Mouse (Mus musculus) kidney, embryonic 14.5 days (tissue): ENCODE measurements at regions not wholly inside any gene's neighbourhood (a gene's known extent, or its start where the extent isn't known, plus 50 kb on each side); places are given as distances from the start of the nearest gene placed in this dataset.

ENCODE experiments used
- ATAC-seq: fragments of 200-750 bp; cut with Nextera tagmentation; 2 replicates; pipeline ENCODE4 v1.8.0; 2017; ENCODE audit warnings: moderate number of reproducible peaks, mild to moderate bottlenecking, moderate TSS enrichment, moderate library complexity; ENCODE audit not compliant: low FRiP score, low TSS enrichment
- H3K27ac ChIP-seq: fragments of 300-500 bp; sonication (generic); 2 replicates; pipeline ENCODE4 v1.5.1; 2014; ENCODE audit warnings: low read depth, mild to moderate bottlenecking, low read length, moderate library complexity, mixed read lengths
- H3K27me3 ChIP-seq: fragments of 300-500 bp; sonication (generic); 2 replicates; pipeline ENCODE4 v1.6.1; 2014; ENCODE audit warnings: mild to moderate bottlenecking, low read length; ENCODE audit not compliant: control insufficient read depth, insufficient read depth
- H3K36me3 ChIP-seq: fragments of 300-500 bp; sonication (generic); 2 replicates; pipeline ENCODE4 v1.6.1; 2014; ENCODE audit warnings: low read length, mixed read lengths; ENCODE audit not compliant: control insufficient read depth, insufficient read depth
- H3K4me1 ChIP-seq: fragments of 300-500 bp; sonication (generic); 2 replicates; pipeline ENCODE4 v1.6.1; 2014; ENCODE audit warnings: low read length, mixed read lengths; ENCODE audit not compliant: control insufficient read depth, insufficient read depth
- H3K4me2 ChIP-seq: fragments of 300-500 bp; sonication (generic); replicated peaks from 2 replicates; pipeline ENCODE4 v1.6.1; 2014; ENCODE audit warnings: low read depth, mild to moderate bottlenecking, low read length
- H3K4me3 ChIP-seq: fragments of 300-500 bp; sonication (generic); 2 replicates; pipeline ENCODE4 v1.5.1; 2014; ENCODE audit warnings: mild to moderate bottlenecking, low read length
- H3K9ac ChIP-seq: fragments of 300-500 bp; sonication (generic); 2 replicates; pipeline ENCODE4 v1.6.1; 2014; ENCODE audit warnings: low read depth, mild to moderate bottlenecking, low read length, moderate library complexity
- H3K9me3 ChIP-seq: fragments of 300-500 bp; sonication (generic); 2 replicates; pipeline ENCODE4 v1.6.1; 2016; ENCODE audit warnings: low read length; ENCODE audit not compliant: control insufficient read depth
- WGBS: fragments of 180-500 bp; shearing (Covaris S2); extraction: QIAGEN DNeasy Blood & Tissue Kit; methylation state at CpG from one replicate; pipeline ENCODE4 v1.1.7; 2014; 5-methylcytosine and 5-hydroxymethylcytosine counted together

DNA sequence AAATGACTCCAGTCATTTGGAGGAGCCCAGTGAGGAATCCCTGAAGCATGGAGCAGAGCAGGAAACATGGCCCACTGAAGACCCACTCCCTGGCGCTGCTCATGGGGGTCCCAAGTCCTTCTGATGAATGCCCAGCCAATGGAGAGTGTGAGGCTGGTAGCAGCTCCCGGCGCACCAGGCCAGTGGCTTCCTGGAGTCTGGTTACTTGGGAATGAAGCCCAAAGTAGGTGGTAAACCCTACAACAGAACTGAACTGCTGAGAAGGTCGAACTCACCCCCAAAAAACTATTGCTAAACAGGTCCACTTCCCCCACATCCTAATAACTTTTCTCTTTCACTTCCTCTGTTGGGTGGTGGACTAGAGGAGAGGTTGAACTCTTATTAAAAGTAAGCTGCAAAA, 183.3 kb upstream of the Pde3a start:
- WGBS = 86% methylated on average over 4 of the region's 4 CpGs
- no peaks in the 10 kb centered on the region for H3K4me1 ChIP-seq
- no peaks in the 10 kb centered on the region for H3K27me3 ChIP-seq

GRCm38 (mm10) chr6:141068861-141069467, 180.1 kb upstream of the Pde3a start:
- 82% methylated on average over 6 of the region's 6 CpGs for WGBS
- Histone ChIP-seq H3K4me1 (no peaks in the 10 kb centered on the region), H3K36me3 (no peaks in the 10 kb centered on the region)

More for the DNA sequence above, 183.3 kb upstream of the Pde3a start:
- Histone ChIP-seq H3K27ac (no peak overlapping the region), H3K9ac (no peak overlapping the region), H3K9me3 (no peaks in the 10 kb centered on the region), H3K4me3 (no peak overlapping the region), H3K36me3 (no peaks in the 10 kb centered on the region), H3K4me2 (no peak overlapping the region)
- no peak for ATAC-seq

DNA sequence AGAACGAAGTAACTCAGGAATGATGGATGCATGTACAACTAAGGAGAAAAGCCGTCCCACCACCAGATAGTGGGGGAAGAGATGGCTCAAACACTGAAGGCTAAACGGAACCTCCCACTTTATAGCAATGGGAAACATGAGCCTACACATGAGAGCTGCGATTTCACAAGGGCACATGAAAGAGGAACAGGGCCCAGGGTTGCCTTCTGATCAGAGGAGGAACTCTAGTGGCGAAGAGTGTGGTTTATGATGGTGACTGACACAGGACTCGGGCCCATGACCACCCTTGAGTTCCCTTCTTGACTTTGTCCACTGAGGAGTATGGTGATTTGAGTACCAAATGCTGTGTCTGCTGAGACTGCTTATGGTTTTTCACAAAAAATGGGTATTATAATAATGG, 179.2 kb upstream of the Pde3a start:
- 86% methylated on average over 6 of the region's 6 CpGs for WGBS
- H3K9ac ChIP-seq = no peak overlapping the region

More at GRCm38 (mm10) chr6:141068861-141069467, 180.1 kb upstream of the Pde3a start:
- Histone ChIP-seq H3K4me2 (no peak overlapping the region), H3K9me3 (no peaks in the 10 kb centered on the region), H3K27ac (no peak overlapping the region), H3K27me3 (no peaks in the 10 kb centered on the region), H3K4me3 (no peak overlapping the region), H3K9ac (no peak overlapping the region)
- ATAC-seq = no peak

DNA sequence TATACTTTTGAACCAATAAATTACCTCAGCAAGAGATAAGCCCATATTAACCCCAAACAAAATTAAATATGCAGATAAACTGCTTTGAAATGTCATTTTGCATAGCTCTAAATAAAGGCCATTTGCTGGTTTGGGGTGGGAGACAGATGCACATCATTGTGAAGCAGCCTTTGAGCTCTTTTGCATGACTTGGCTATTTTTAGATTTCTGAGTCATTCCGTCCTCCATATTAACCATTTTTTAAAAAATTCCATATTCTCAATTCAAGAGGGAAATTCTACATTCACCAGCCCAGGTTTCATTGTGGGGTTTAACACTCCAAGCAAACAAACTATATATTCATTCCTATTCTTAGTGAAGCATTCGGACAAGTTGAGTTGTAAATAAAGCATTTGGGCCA, 177.6 kb upstream of the Pde3a start:
- Histone ChIP-seq H3K4me2 (no peak overlapping the region), H3K36me3 (no peaks in the 10 kb centered on the region), H3K9me3 (no peaks in the 10 kb centered on the region), H3K9ac (no peak overlapping the region), H3K27me3 (no peaks in the 10 kb centered on the region), H3K27ac (no peak overlapping the region), H3K4me3 (no peak overlapping the region), H3K4me1 (no peaks in the 10 kb centered on the region)
- no peak for ATAC-seq
- 86% methylated on average over 2 of the region's 2 CpGs for WGBS

More for the DNA sequence above, 179.2 kb upstream of the Pde3a start:
- Histone ChIP-seq H3K27ac (no peak overlapping the region), H3K4me3 (no peak overlapping the region), H3K9me3 (no peaks in the 10 kb centered on the region), H3K4me2 (no peak overlapping the region), H3K36me3 (no peaks in the 10 kb centered on the region), H3K27me3 (no peaks in the 10 kb centered on the region), H3K4me1 (no peaks in the 10 kb centered on the region)
- ATAC-seq = no peak

DNA sequence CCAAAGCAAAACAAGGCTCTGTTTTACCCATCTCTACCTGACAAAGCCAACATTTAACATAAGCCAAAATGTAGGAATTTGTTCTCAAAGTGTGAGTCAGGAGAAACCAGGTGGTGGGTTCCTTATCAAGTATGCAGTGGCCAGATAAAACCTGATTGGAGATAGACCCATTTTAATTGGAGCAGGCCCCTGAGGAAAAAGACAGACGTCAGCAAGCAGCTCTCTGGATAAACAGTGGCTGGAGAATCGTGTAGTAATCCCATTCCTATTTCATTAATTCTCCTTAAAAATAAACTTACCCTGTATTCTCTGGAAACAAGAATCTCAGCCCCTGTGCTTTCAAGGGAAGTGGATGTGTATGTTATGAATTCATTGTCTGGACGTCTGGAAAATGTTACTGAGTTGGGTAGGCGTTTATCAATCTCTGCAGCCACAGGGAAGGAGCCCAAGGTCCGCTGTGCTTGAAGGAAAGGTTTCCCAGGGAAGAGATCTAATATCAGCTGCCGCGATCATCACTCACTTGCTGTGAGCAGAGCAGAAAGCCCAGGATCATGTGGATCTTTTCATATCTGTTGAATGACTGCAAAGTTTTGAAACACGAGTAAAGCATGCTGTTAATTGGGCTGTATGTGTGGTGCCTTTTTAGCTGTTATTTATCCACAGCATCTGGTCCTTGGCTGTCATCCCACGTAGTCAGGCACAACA, 157.8 kb upstream of the Pde3a start:
- H3K27ac ChIP-seq = no peak overlapping the region
- no peaks in the 10 kb centered on the region for H3K9me3 ChIP-seq
- H3K4me3 ChIP-seq = no peak overlapping the region
- no peak overlapping the region for H3K9ac ChIP-seq
- H3K4me1 ChIP-seq = no peaks in the 10 kb centered on the region
- H3K27me3 ChIP-seq = no peaks in the 10 kb centered on the region
- H3K36me3 ChIP-seq = no peaks in the 10 kb centered on the region
- ATAC-seq = no peak
- H3K4me2 ChIP-seq = no peak overlapping the region
- 51% methylated on average over 9 of the region's 9 CpGs for WGBS

DNA sequence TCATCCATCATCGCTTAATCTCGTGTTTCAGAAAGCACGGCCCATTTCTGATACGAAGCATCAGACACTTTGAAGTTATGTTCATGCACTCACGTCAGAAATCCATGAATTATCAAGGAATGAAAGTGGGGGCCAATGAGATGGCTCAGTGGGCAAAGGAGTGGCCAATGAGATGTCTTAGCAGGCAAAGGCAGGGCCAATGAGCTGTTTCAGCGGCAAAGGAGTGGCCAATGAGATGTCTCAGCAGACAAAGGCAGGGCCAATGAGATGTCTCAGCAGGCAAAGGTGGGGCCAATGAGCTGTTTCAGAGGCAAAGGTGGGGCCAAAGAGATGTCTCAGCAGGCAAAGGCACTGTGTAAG, 157.3 kb upstream of the Pde3a start:
- ATAC-seq = peak; percentile 46; the same call in 1 of the 2 replicates
- 69% methylated on average over 6 of the region's 6 CpGs for WGBS
- H3K9ac ChIP-seq = no peak overlapping the region
- H3K9me3 ChIP-seq = no peaks in the 10 kb centered on the region
- no peaks in the 10 kb centered on the region for H3K4me1 ChIP-seq
- no peaks in the 10 kb centered on the region for H3K36me3 ChIP-seq
- no peak overlapping the region for H3K4me3 ChIP-seq
- no peaks in the 10 kb centered on the region for H3K27me3 ChIP-seq
- H3K27ac ChIP-seq = no peak overlapping the region
- no peak overlapping the region for H3K4me2 ChIP-seq

DNA sequence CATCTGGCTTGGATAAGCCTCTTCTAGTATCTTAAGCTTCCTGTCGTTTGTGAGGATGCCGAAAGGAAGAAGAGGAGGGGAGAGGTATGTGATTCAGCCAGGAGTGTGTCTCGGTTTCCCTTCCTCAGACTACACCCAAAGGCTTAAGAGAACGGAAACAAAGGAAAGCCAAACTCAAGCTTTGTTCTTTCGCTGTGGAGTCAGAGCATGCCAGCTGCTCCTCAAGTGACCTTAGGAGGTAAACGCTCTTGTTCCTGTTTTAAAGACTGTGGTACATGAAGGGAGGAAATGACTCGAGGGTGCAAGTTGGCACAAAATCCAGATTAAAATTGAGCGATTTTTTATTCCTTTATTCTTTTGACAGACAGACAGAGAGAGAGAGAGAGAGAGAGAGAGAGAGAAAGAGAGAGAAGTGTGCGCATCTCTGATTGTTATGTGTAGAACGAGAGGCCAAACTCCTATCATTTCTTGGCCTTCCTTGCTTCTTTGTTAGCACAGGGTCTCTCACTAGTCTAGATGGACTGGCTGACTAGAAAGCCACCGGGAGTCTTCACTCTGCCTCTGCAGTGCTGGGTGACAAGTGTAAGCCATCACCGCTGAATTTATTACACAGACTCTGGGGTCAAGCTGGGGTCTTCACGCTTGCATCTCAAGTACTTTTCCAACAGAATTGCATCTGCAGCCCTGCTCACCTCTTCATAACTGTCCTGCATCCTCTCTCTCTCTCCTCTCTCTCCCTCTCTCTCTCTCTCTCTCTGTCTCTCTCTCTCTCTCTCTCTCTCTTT, 151.5 kb upstream of the Pde3a start:
- Histone ChIP-seq H3K36me3 (no peaks in the 10 kb centered on the region), H3K4me3 (no peak overlapping the region), H3K4me1 (no peaks in the 10 kb centered on the region), H3K27me3 (no peaks in the 10 kb centered on the region), H3K9me3 (no peaks in the 10 kb centered on the region), H3K4me2 (no peak overlapping the region), H3K9ac (no peak overlapping the region), H3K27ac (no peak overlapping the region)
- WGBS = 46% methylated on average over 13 of the region's 13 CpGs
- ATAC-seq = peak; percentile 82

- H3K9me3 ChIP-seq = no peaks in the 10 kb centered on the region
Observed at GRCm38 (mm10) chr6:141118287-141118686, 130.8 kb upstream of the Pde3a start.

More at GRCm38 (mm10) chr6:141118287-141118686, 130.8 kb upstream of the Pde3a start:
- H3K27me3 ChIP-seq = no peaks in the 10 kb centered on the region
- no peak overlapping the region for H3K9ac ChIP-seq
- H3K4me2 ChIP-seq = no peak overlapping the region
- no peak overlapping the region for H3K27ac ChIP-seq
- no peaks in the 10 kb centered on the region for H3K36me3 ChIP-seq
- ATAC-seq = no peak
- H3K4me1 ChIP-seq = 0 out of 2 replicates have a peak, but pooled peaks cover 2% of the 10 kb centered on the region
- 54% methylated on average over 5 of the region's 5 CpGs for WGBS
- H3K4me3 ChIP-seq = no peak overlapping the region
